Mouse (Mus musculus): ENCODE data around the gene Adora2b. TPM values are rescaled to one million over a fixed set of nuclear protein-coding genes. Genes with fewer than 3 reads are reported as not detected.

Gene Adora2b
- total and polyA plus RNA-seq, 3 experiments, result 2.2 to 3.2 TPM; not detected in 1

- TF ChIP-seq UBTF (IDR thresholded peaks at IDR 0.05; ENCODE audit: borderline replicate concordance, insufficient read depth, low read depth, low read length) (no peak), TBP (IDR thresholded peaks at IDR 0.05; ENCODE audit: low read depth, low read length) (no peak), MYB (IDR thresholded peaks at IDR 0.05; ENCODE audit: low read depth, low read length) (peak; percentile 61; the same call in 1 of the 2 replicates), RAD21 (IDR thresholded peaks at IDR 0.05; ENCODE audit: low read depth, low read length) (peak; percentile 99), ZC3H11A (IDR thresholded peaks at IDR 0.05; ENCODE audit: low read depth, low read length) (peak; percentile 100), CHD2 (IDR thresholded peaks at IDR 0.05; ENCODE audit: low read length) (no peak), EP300 (IDR thresholded peaks at IDR 0.05; ENCODE audit: low read depth in 1 of 2, low read length in 2 of 2) (peak; percentile 55 to 70; a peak in 3 of 4 replicates), MXI1 (IDR thresholded peaks at IDR 0.05; ENCODE audit: low read depth, low read length) (peak; percentile 95)
These were observed 29.2 kb downstream of the Adora2b start (continued) for GRCm38 (mm10) chr11:62278027-62278426.

GRCm38 (mm10) chr11:62280675-62281600 is 32.2 kb downstream of the Adora2b start, which contains the start of the genes Zswim7 and Ttc19:
Gene Zswim7, minus strand, starts transcription at chr11:62281375.
Gene Ttc19, plus strand, starts transcription at chr11:62281473.
- peak within 1 kb of the TSS; percentile 84 to 92 for H3K4me3 ChIP-seq (ENCODE audit: control insufficient read depth in 1 of 2, insufficient read depth in 1 of 2, low read depth in 2 of 2, low read length in 2 of 2)
- no peaks in the 10 kb centered on the region for H3K27me3 ChIP-seq (ENCODE audit: control insufficient read depth in 1 of 2, insufficient read depth in 2 of 2, low read length in 2 of 2)
- peak; percentile 97 for DNase-seq (ENCODE audit: low read depth, low spot score)
- peak within 1 kb of the TSS; percentile 91 for H3K27ac ChIP-seq (ENCODE audit: control insufficient read depth, low read depth, low read length)
- H3K4me1 ChIP-seq (ENCODE audit: control insufficient read depth in 1 of 2, insufficient read depth in 2 of 2, low read length in 2 of 2), result peaks cover 3 to 8% of the 10 kb centered on the region in 2 experiments; a peak in 3 of 4 replicates
- H3K9me3 ChIP-seq (replicated peaks; ENCODE audit: insufficient read depth, low read length), result no peaks in the 10 kb centered on the region
- H3K9ac ChIP-seq (ENCODE audit: control insufficient read depth, low read depth, low read length, poor library complexity, severe bottlenecking), result peak within 1 kb of the TSS; percentile 97
- peaks cover 0 to 14% of the 10 kb centered on the region in 2 experiments; a peak in 3 of 4 replicates for H3K36me3 ChIP-seq (ENCODE audit: control insufficient read depth in 1 of 2, insufficient read depth in 2 of 2, low read length in 2 of 2)
- peaks cover 8% of the 10 kb centered on the region for H3K79me2 ChIP-seq (ENCODE audit: control insufficient read depth, insufficient read depth, low read length, poor library complexity)
- TF ChIP-seq ZC3H11A (IDR thresholded peaks at IDR 0.05; ENCODE audit: low read depth, low read length) (peak; percentile 94), NRF1 (IDR thresholded peaks at IDR 0.05; ENCODE audit: insufficient read depth, low read depth, low read length, poor library complexity, severe bottlenecking) (peak; percentile 86), TCF12 (IDR thresholded peaks at IDR 0.05; ENCODE audit: low read depth, low read length) (peak; percentile 79), SIN3A (IDR thresholded peaks at IDR 0.05; ENCODE audit: low read length) (peak; percentile 88), NELFE (IDR thresholded peaks at IDR 0.05; ENCODE audit: low read depth, low read length) (peak; percentile 98), MAZ (IDR thresholded peaks at IDR 0.05; ENCODE audit: low read depth, low read length) (peak; percentile 45), MXI1 (IDR thresholded peaks at IDR 0.05; ENCODE audit: low read depth, low read length) (peak; percentile 89), SMC3 (IDR thresholded peaks at IDR 0.05; ENCODE audit: low read depth, low read length) (peak; percentile 88), MYC (IDR thresholded peaks at IDR 0.05; ENCODE audit: low read depth, low read length) (peak; percentile 80), CTCF (IDR thresholded peaks at IDR 0.05 in 2 of 3, conservative IDR thresholded peaks at IDR 0.05 in 1 of 3; ENCODE audit: control insufficient read depth in 1 of 3, insufficient read depth in 1 of 3, low read depth in 2 of 3, low read length in 3 of 3, poor library complexity in 1 of 3, severe bottlenecking in 1 of 3) (peak in 2 of 3 experiments; percentile 68 to 76; a peak in 5 of 6 replicates), RCOR1 (IDR thresholded peaks at IDR 0.05; ENCODE audit: low read depth, low read length) (0 out of 2 replicates have a peak, but pooled peaks have one; percentile 11), ELF1 (IDR thresholded peaks at IDR 0.05; ENCODE audit: low read depth, low read length) (0 out of 2 replicates have a peak, but pooled peaks have one; percentile 47), POLR2AphosphoS5 (IDR thresholded peaks at IDR 0.05; ENCODE audit: borderline replicate concordance, low read depth, low read length) (no peak), MAX (IDR thresholded peaks at IDR 0.05; ENCODE audit: low read length) (peak; percentile 66), TAL1 (IDR thresholded peaks at IDR 0.05; ENCODE audit: low read length) (no peak), MEF2A (IDR thresholded peaks at IDR 0.05; ENCODE audit: extremely low read depth, insufficient replicate concordance, low read depth, low read length, poor library complexity, severe bottlenecking) (no peak), HCFC1 (IDR thresholded peaks at IDR 0.05; ENCODE audit: low read depth, low read length) (peak; percentile 74), BHLHE40 (IDR thresholded peaks at IDR 0.05; ENCODE audit: borderline replicate concordance, low read depth, low read length) (no peak), CHD1 (IDR thresholded peaks at IDR 0.05; ENCODE audit: low read depth, low read length) (peak; percentile 68; the same call in 1 of the 2 replicates), POLR2A (IDR thresholded peaks at IDR 0.05; ENCODE audit: control insufficient read depth in 1 of 2, insufficient read depth in 1 of 2, low read depth in 1 of 2, low read length in 2 of 2, poor library complexity in 1 of 2) (peak; percentile 97 to 99), UBTF (IDR thresholded peaks at IDR 0.05; ENCODE audit: borderline replicate concordance, insufficient read depth, low read depth, low read length) (peak; percentile 90; the same call in 1 of the 2 replicates), GATA1 (IDR thresholded peaks at IDR 0.05; ENCODE audit: low read depth, low read length) (peak; percentile 33), RAD21 (IDR thresholded peaks at IDR 0.05; ENCODE audit: low read depth, low read length) (peak; percentile 99), USF2 (IDR thresholded peaks at IDR 0.05; ENCODE audit: borderline replicate concordance in 1 of 2, insufficient read depth in 1 of 2, low read depth in 1 of 2, low read length in 2 of 2) (no peak), GABPA (IDR thresholded peaks at IDR 0.05; ENCODE audit: low read depth, low read length) (no peak; the same call in 1 of the 2 replicates), POLR2AphosphoS2 (IDR thresholded peaks at IDR 0.05; ENCODE audit: low read length) (peak; percentile 94), ZMIZ1 (IDR thresholded peaks at IDR 0.05; ENCODE audit: low read depth, low read length) (peak; percentile 98), TBP (IDR thresholded peaks at IDR 0.05; ENCODE audit: low read depth, low read length) (peak; percentile 72; the same call in 1 of the 2 replicates)
